Mouse (Mus musculus): Measurements from ENCODE around the gene Olfr1367. TPM values are rescaled to one million over a fixed set of nuclear protein-coding genes. Genes with fewer than 3 reads are reported as not detected.

Gene Olfr1367
- not detected in 3 replicates for total RNA-seq (2017)

GRCm38 (mm10) chr13:21346610-21347009 lies at the start of gene Olfr1367:
TSS of gene Olfr1367 (plus strand) at chr13:21346910.
- no peak for ATAC-seq (replicated peaks; ENCODE audit: insufficient number of reproducible peaks, low FRiP score, low TSS enrichment, poor library complexity, severe bottlenecking)

GRCm38 (mm10) chr13:21298557-21298956 lies 48.2 kb upstream of the Olfr1367 start:
- no peak for ATAC-seq (replicated peaks; ENCODE audit: insufficient number of reproducible peaks, low FRiP score, low TSS enrichment, poor library complexity, severe bottlenecking)

- no peak for ATAC-seq (replicated peaks; ENCODE audit: insufficient number of reproducible peaks, low FRiP score, low TSS enrichment, poor library complexity, severe bottlenecking)
Observed at GRCm38 (mm10) chr13:21304483-21305066, 42.1 kb upstream of the Olfr1367 start.

- no peak for ATAC-seq (replicated peaks; ENCODE audit: insufficient number of reproducible peaks, low FRiP score, low TSS enrichment, poor library complexity, severe bottlenecking)
Observed at GRCm38 (mm10) chr13:21309788-21310187, 36.9 kb upstream of the Olfr1367 start.

GRCm38 (mm10) chr13:21311926-21312325 lies 34.8 kb upstream of the Olfr1367 start, which contains the start of gene Gpx6:
TSS of gene Gpx6 (plus strand) at chr13:21312125.
- no peak for ATAC-seq (replicated peaks; ENCODE audit: insufficient number of reproducible peaks, low FRiP score, low TSS enrichment, poor library complexity, severe bottlenecking)

- no peak for ATAC-seq (replicated peaks; ENCODE audit: insufficient number of reproducible peaks, low FRiP score, low TSS enrichment, poor library complexity, severe bottlenecking)
Observed at GRCm38 (mm10) chr13:21312854-21313253, 33.9 kb upstream of the Olfr1367 start.

- ATAC-seq (replicated peaks; ENCODE audit: insufficient number of reproducible peaks, low FRiP score, low TSS enrichment, poor library complexity, severe bottlenecking), result no peak
Observed at GRCm38 (mm10) chr13:21313903-21314302, 32.8 kb upstream of the Olfr1367 start.

- ATAC-seq (replicated peaks; ENCODE audit: insufficient number of reproducible peaks, low FRiP score, low TSS enrichment, poor library complexity, severe bottlenecking), result no peak
Observed at GRCm38 (mm10) chr13:21320262-21320661, 26.4 kb upstream of the Olfr1367 start.

- no peak for ATAC-seq (replicated peaks; ENCODE audit: insufficient number of reproducible peaks, low FRiP score, low TSS enrichment, poor library complexity, severe bottlenecking)
Observed at GRCm38 (mm10) chr13:21321890-21322494, 24.7 kb upstream of the Olfr1367 start.

- no peak for ATAC-seq (replicated peaks; ENCODE audit: insufficient number of reproducible peaks, low FRiP score, low TSS enrichment, poor library complexity, severe bottlenecking)
Observed at GRCm38 (mm10) chr13:21322509-21323375, 24.0 kb upstream of the Olfr1367 start.

GRCm38 (mm10) chr13:21323405-21323804 lies 23.3 kb upstream of the Olfr1367 start:
- no peak for ATAC-seq (replicated peaks; ENCODE audit: insufficient number of reproducible peaks, low FRiP score, low TSS enrichment, poor library complexity, severe bottlenecking)

GRCm38 (mm10) chr13:21326191-21326590 lies 20.5 kb upstream of the Olfr1367 start:
- ATAC-seq (replicated peaks; ENCODE audit: insufficient number of reproducible peaks, low FRiP score, low TSS enrichment, poor library complexity, severe bottlenecking), result no peak

GRCm38 (mm10) chr13:21326657-21327211 lies 20.0 kb upstream of the Olfr1367 start:
- ATAC-seq (replicated peaks; ENCODE audit: insufficient number of reproducible peaks, low FRiP score, low TSS enrichment, poor library complexity, severe bottlenecking), result no peak

GRCm38 (mm10) chr13:21327424-21327823 lies 19.3 kb upstream of the Olfr1367 start:
- ATAC-seq (replicated peaks; ENCODE audit: insufficient number of reproducible peaks, low FRiP score, low TSS enrichment, poor library complexity, severe bottlenecking), result no peak

- ATAC-seq (replicated peaks; ENCODE audit: insufficient number of reproducible peaks, low FRiP score, low TSS enrichment, poor library complexity, severe bottlenecking), result no peak
Observed at GRCm38 (mm10) chr13:21350593-21350992, 3.9 kb downstream of the Olfr1367 start.

GRCm38 (mm10) chr13:21362621-21363248 lies 16.0 kb downstream of the Olfr1367 start, which contains the start of gene Zscan12:
TSS of gene Zscan12 (plus strand) at chr13:21362820.
- ATAC-seq (replicated peaks; ENCODE audit: insufficient number of reproducible peaks, low FRiP score, low TSS enrichment, poor library complexity, severe bottlenecking), result peak; percentile 95

GRCm38 (mm10) chr13:21363719-21364118 lies 17.0 kb downstream of the Olfr1367 start:
- ATAC-seq (replicated peaks; ENCODE audit: insufficient number of reproducible peaks, low FRiP score, low TSS enrichment, poor library complexity, severe bottlenecking), result no peak

- ATAC-seq (replicated peaks; ENCODE audit: insufficient number of reproducible peaks, low FRiP score, low TSS enrichment, poor library complexity, severe bottlenecking), result no peak
Observed at GRCm38 (mm10) chr13:21366635-21367034, 19.9 kb downstream of the Olfr1367 start.

- no peak for ATAC-seq (replicated peaks; ENCODE audit: insufficient number of reproducible peaks, low FRiP score, low TSS enrichment, poor library complexity, severe bottlenecking)
Observed at GRCm38 (mm10) chr13:21372700-21373099, 26.0 kb downstream of the Olfr1367 start.
